Mouse (Mus musculus) myocyte (in vitro differentiated cells): ENCODE measurements around the gene Armc5. TPM values are rescaled to one million over a fixed set of nuclear protein-coding genes. Genes with fewer than 3 reads are reported as not detected.

ENCODE experiments used
- H3K27me3 ChIP-seq: one replicate; pipeline ENCODE4 v1.6.1; 2011; ENCODE audit not compliant: control insufficient read depth, insufficient read depth, insufficient read length
- H3K36me3 ChIP-seq: one replicate; pipeline ENCODE4 v1.6.1; 2011; ENCODE audit not compliant: control insufficient read depth, insufficient read depth
- H3K4me2 ChIP-seq: one replicate; pipeline ENCODE4 v1.6.1; 2011; ENCODE audit warnings: low read depth, control low read depth
- H3K4me3 ChIP-seq: one replicate; pipeline ENCODE4 v1.5.1; 2011; ENCODE audit warnings: mild to moderate bottlenecking, control low read depth, moderate library complexity
- H3K79me2 ChIP-seq: one replicate; pipeline ENCODE4 v1.6.1; 2011; ENCODE audit not compliant: control insufficient read depth, insufficient read depth
- H3ac ChIP-seq: one replicate; pipeline ENCODE4 v1.6.1; 2011; ENCODE audit not compliant: control insufficient read depth, insufficient read length
- CEBPB ChIP-seq: IDR thresholded peaks from 2 replicates; pipeline ENCODE4 v1.6.1; 2011; ENCODE audit warnings: mild to moderate bottlenecking, moderate library complexity; ENCODE audit not compliant: poor library complexity, insufficient read depth, severe bottlenecking
- E2F4 ChIP-seq: IDR thresholded peaks from one replicate; pipeline ENCODE4 v1.6.1; 2011; ENCODE audit warnings: mild to moderate bottlenecking, control low read depth, moderate library complexity; ENCODE audit not compliant: insufficient read depth
- MAX ChIP-seq: IDR thresholded peaks from one replicate; pipeline ENCODE4 v1.6.1; 2011; ENCODE audit warnings: low read depth, mild to moderate bottlenecking, control low read depth
- MYOD1 ChIP-seq, 3 experiments: IDR thresholded peaks; one replicate each; pipeline ENCODE4 v1.6.1; 2011; ENCODE audit warnings: control low read depth in 2 of 3, low read depth in 2 of 3, mild to moderate bottlenecking in 2 of 3, moderate library complexity in 1 of 3; ENCODE audit not compliant: insufficient read length in 2 of 3, control insufficient read depth in 1 of 3
- MYOG ChIP-seq, 3 experiments: IDR thresholded peaks; one replicate each; pipeline ENCODE4 v1.6.1; 2011; ENCODE audit warnings: control low read depth in 2 of 3, low read depth in 2 of 3, mild to moderate bottlenecking in 2 of 3; ENCODE audit not compliant: insufficient read length in 2 of 3, control insufficient read depth in 1 of 3, insufficient read depth in 1 of 3
- POLR2A ChIP-seq: IDR thresholded peaks from one replicate; pipeline ENCODE4 v1.6.1; 2011; ENCODE audit warnings: low read depth, mild to moderate bottlenecking, control low read depth, moderate library complexity; ENCODE audit not compliant: insufficient read length
- POLR2AphosphoS2 ChIP-seq: IDR thresholded peaks from one replicate; pipeline ENCODE4 v1.6.1; 2011; ENCODE audit warnings: low read depth, control low read depth; ENCODE audit not compliant: insufficient read length
- REST ChIP-seq: IDR thresholded peaks from one replicate; pipeline ENCODE4 v1.6.1; 2011; ENCODE audit warnings: mild to moderate bottlenecking, control low read depth, moderate library complexity; ENCODE audit not compliant: insufficient read depth, insufficient read length
- SRF ChIP-seq: IDR thresholded peaks from one replicate; pipeline ENCODE4 v1.6.1; 2011; ENCODE audit warnings: low read depth; ENCODE audit not compliant: control insufficient read depth, insufficient read length
- TCF12 ChIP-seq: IDR thresholded peaks from one replicate; pipeline ENCODE4 v1.6.1; 2011; ENCODE audit warnings: mild to moderate bottlenecking, control low read depth; ENCODE audit not compliant: poor library complexity, insufficient read depth, severe bottlenecking
- TCF3 ChIP-seq: IDR thresholded peaks from one replicate; pipeline ENCODE4 v1.6.1; 2011; ENCODE audit warnings: low read depth, control low read depth; ENCODE audit not compliant: insufficient read length
- USF1 ChIP-seq: IDR thresholded peaks from one replicate; pipeline ENCODE4 v1.6.1; 2011; ENCODE audit warnings: low read depth, mild to moderate bottlenecking, control low read depth, moderate library complexity
- polyA plus RNA-seq: library from polyadenylated mRNA; unstranded; fragments of >200 nt; fragmentation: generic; extraction: Trizol; gene quantifications from one replicate; pipeline ENCODE4 v1.2.1, GENCODE M21; 2012; ENCODE audit warnings: missing spikeins

Armc5 gene
- polyA plus RNA-seq, 1 experiment, result 16.7 TPM

- Histone ChIP-seq H3K4me2 (no peak overlapping the region), H3ac (no peak overlapping the region), H3K27me3 (no peaks in the 10 kb centered on the region), H3K79me2 (no peaks in the 10 kb centered on the region), H3K36me3 (no peaks in the 10 kb centered on the region), H3K4me3 (no peak overlapping the region)
- no peak for TF ChIP-seq TCF3
- TF ChIP-seq MYOG (IDR thresholded peaks at IDR 0.05; ENCODE audit: control insufficient read depth in 1 of 3, insufficient read depth in 1 of 3, insufficient read length in 2 of 3, low read depth in 2 of 3), result peak in 1 of 3 experiments; percentile 62
- peak; percentile 47 to 98 (median 94) for TF ChIP-seq MYOD1 (IDR thresholded peaks at IDR 0.05; ENCODE audit: control insufficient read depth in 1 of 3, insufficient read length in 2 of 3, low read depth in 2 of 3)
- peak; percentile 27 for TF ChIP-seq TCF12
Observed at GRCm38 (mm10) chr7:128267813-128268212, 30.7 kb downstream of the Armc5 start.

- Histone ChIP-seq H3K27me3 (no peaks in the 10 kb centered on the region), H3K4me2 (no peak overlapping the region), H3K4me3 (no peak overlapping the region), H3ac (no peak overlapping the region), H3K79me2 (no peaks in the 10 kb centered on the region), H3K36me3 (peaks cover 5% of the 10 kb centered on the region)
- TF ChIP-seq MYOG (IDR thresholded peaks at IDR 0.05; ENCODE audit: control insufficient read depth in 1 of 3, insufficient read depth in 1 of 3, insufficient read length in 2 of 3, low read depth in 2 of 3) (no peak), POLR2AphosphoS2 (peak; percentile 31)
Observed at GRCm38 (mm10) chr7:128270431-128270850, 33.3 kb downstream of the Armc5 start.

GRCm38 (mm10) chr7:128271496-128271895, 34.4 kb downstream of the Armc5 start:
- H3K36me3 ChIP-seq, result peaks cover 9% of the 10 kb centered on the region
- no peak overlapping the region for H3K4me2 ChIP-seq
- TF ChIP-seq SRF, result no peak
- TF ChIP-seq MAX, result no peak
- TF ChIP-seq CEBPB, result no peak
- no peak for TF ChIP-seq POLR2A
- TF ChIP-seq USF1, result no peak
- no peak for TF ChIP-seq TCF3
- no peak for TF ChIP-seq TCF12
- no peak for TF ChIP-seq POLR2AphosphoS2
- TF ChIP-seq MYOG (IDR thresholded peaks at IDR 0.05; ENCODE audit: control insufficient read depth in 1 of 3, insufficient read depth in 1 of 3, insufficient read length in 2 of 3, low read depth in 2 of 3), result no peak
- TF ChIP-seq REST, result no peak
- no peak for TF ChIP-seq E2F4
- no peak for TF ChIP-seq MYOD1 (IDR thresholded peaks at IDR 0.05; ENCODE audit: control insufficient read depth in 1 of 3, insufficient read length in 2 of 3, low read depth in 2 of 3)
- no peak overlapping the region for H3ac ChIP-seq
- no peak overlapping the region for H3K4me3 ChIP-seq
- H3K27me3 ChIP-seq, result no peaks in the 10 kb centered on the region
- no peaks in the 10 kb centered on the region for H3K79me2 ChIP-seq

- H3K36me3 ChIP-seq, result peaks cover 16% of the 10 kb centered on the region
- H3ac ChIP-seq, result no peak overlapping the region
- no peak overlapping the region for H3K4me2 ChIP-seq
- TF ChIP-seq POLR2AphosphoS2 (no peak), USF1 (no peak), SRF (no peak), E2F4 (no peak), POLR2A (no peak), REST (no peak), MYOD1 (IDR thresholded peaks at IDR 0.05; ENCODE audit: control insufficient read depth in 1 of 3, insufficient read length in 2 of 3, low read depth in 2 of 3) (no peak), MAX (no peak), CEBPB (no peak)
- H3K4me3 ChIP-seq, result no peak overlapping the region
- H3K27me3 ChIP-seq, result no peaks in the 10 kb centered on the region
- H3K79me2 ChIP-seq, result no peaks in the 10 kb centered on the region
Observed at GRCm38 (mm10) chr7:128276051-128276450, 38.9 kb downstream of the Armc5 start.

- H3K79me2 ChIP-seq, result no peaks in the 10 kb centered on the region
- no peaks in the 10 kb centered on the region for H3K27me3 ChIP-seq
- H3K4me3 ChIP-seq, result no peak overlapping the region
- no peak overlapping the region for H3ac ChIP-seq
- no peak overlapping the region for H3K4me2 ChIP-seq
- peaks cover 16% of the 10 kb centered on the region for H3K36me3 ChIP-seq
- TF ChIP-seq SRF, result no peak
Observed at GRCm38 (mm10) chr7:128279750-128280149, 42.6 kb downstream of the Armc5 start.

GRCm38 (mm10) chr7:128281765-128282164, 44.6 kb downstream of the Armc5 start:
- no peak overlapping the region for H3ac ChIP-seq
- TF ChIP-seq POLR2AphosphoS2 (no peak), USF1 (no peak), MYOD1 (IDR thresholded peaks at IDR 0.05; ENCODE audit: control insufficient read depth in 1 of 3, insufficient read length in 2 of 3, low read depth in 2 of 3) (no peak), SRF (no peak), E2F4 (no peak), TCF3 (no peak), CEBPB (no peak), REST (no peak), TCF12 (no peak), MAX (no peak), POLR2A (no peak)
- H3K36me3 ChIP-seq, result peaks cover 6% of the 10 kb centered on the region
- H3K79me2 ChIP-seq, result no peaks in the 10 kb centered on the region
- H3K4me2 ChIP-seq, result no peak overlapping the region
- no peaks in the 10 kb centered on the region for H3K27me3 ChIP-seq
- H3K4me3 ChIP-seq, result no peak overlapping the region
